Mouse (Mus musculus): Measurements from ENCODE around the gene Vmn1r233. TPM values are rescaled to one million over a fixed set of nuclear protein-coding genes. Genes with fewer than 3 reads are reported as not detected.

The Vmn1r233 gene
- polyA plus RNA-seq, 2 experiments: not detected

DNA sequence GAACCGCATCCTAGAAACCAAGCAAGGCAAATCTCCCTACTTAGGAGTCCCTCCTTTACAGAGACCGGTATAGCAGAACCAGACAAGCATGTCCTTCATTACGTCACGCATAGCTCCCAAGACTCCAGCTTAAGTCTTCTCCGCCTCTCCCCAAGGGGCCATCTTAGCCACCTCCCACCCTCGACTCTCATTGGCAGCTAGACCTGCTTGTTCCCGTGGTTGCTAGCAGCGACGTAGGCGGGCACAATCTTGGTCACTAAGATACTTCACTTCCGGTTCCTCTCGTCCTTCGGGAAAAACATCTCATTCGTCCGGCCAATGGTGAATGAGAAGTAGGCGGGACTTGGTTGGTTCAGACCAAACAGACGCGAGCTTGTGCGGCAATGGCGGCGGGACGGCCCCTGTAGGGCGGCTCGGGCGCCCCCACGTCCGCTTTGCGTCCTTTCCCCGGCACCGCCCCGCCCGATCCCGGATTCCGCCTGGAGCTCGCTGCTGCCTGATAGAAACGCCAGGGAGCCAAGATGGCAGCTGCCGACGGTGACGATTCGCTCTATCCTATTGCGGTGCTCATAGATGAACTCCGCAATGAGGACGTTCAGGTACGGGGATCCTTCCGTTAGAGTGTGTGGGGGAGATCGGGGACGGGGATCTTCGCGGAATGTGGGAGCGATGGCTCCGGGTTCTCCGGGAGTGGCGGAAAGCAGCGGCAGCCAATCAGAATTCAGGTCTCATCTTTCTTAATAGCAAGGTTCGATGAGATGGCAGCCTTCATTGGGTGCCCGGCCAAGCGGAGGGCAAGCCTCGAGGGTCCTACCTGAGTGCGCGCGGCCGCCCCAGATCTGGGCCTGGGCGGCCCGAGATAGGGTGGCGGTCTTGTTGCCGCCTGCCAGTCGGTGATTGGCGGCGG, 51.0 kb downstream of the Vmn1r233 start, which contains the start of gene Ppp2r1a:
Ppp2r1a (plus strand) TSS at position 327 of the 907 bp plus-strand sequence.
- H3K27ac ChIP-seq (replicated peaks; ENCODE audit: low read depth, low read length): peak within 1 kb of the TSS; percentile 98
- H3K4me3 ChIP-seq (replicated peaks; ENCODE audit: low read length): peak within 1 kb of the TSS; percentile 73
- H3K4me2 ChIP-seq (replicated peaks; ENCODE audit: low read depth, low read length, severe bottlenecking): peak within 1 kb of the TSS; percentile 69
- no peaks in the 10 kb centered on the region for H3K27me3 ChIP-seq (ENCODE audit: control insufficient read depth, insufficient read depth, low read length)
- H3K4me1 ChIP-seq (ENCODE audit: control insufficient read depth, insufficient read depth, low read length): peaks cover 24% of the 10 kb centered on the region
- TF ChIP-seq POLR2A (IDR thresholded peaks at IDR 0.05; ENCODE audit: borderline replicate concordance, extremely low read depth, insufficient read depth, insufficient read length): peak; percentile 86; the same call in 1 of the 2 replicates
- H3K9me3 ChIP-seq (ENCODE audit: control insufficient read depth, low read length): no peaks in the 10 kb centered on the region
- WGBS: under 1% methylated on average over 69 of the region's 69 CpGs
- DNase-seq (ENCODE audit: low spot score) (peak; percentile 100), ATAC-seq (ENCODE audit: low FRiP score, low read depth) (peak; percentile 97)
- H3K9ac ChIP-seq (ENCODE audit: low read depth, low read length, severe bottlenecking): peak within 1 kb of the TSS; percentile 87
- no peaks in the 10 kb centered on the region for H3K36me3 ChIP-seq (ENCODE audit: control insufficient read depth, insufficient read depth, low read length)

DNA sequence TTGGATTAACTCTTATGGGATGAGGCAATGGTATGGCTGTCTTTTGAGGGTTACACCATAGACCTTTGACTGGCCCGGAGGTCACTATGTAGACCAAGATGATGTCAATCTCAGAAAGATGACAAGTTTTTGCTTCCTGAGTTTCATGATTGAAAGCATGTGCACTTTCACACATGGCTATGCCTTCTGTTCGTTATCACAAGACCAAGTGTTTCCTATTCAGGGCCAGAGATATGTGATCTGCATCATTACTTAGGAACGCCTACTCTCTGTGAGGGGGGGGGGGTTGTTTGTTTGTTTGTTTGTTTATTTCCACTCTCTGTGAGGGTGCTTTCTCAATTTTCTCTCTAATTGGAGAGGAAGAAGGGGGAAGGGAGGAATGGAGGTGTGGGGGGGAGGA, 52.0 kb downstream of the Vmn1r233 start:
- no peak for ATAC-seq (ENCODE audit: low FRiP score, low read depth)

More for the DNA sequence above, 52.0 kb downstream of the Vmn1r233 start:
- 44% methylated on average over 3 of the region's 3 CpGs for WGBS
- no peaks in the 10 kb centered on the region for H3K27me3 ChIP-seq (ENCODE audit: control insufficient read depth, insufficient read depth, low read length)
- no peaks in the 10 kb centered on the region for H3K36me3 ChIP-seq (ENCODE audit: control insufficient read depth, insufficient read depth, low read length)
- peak overlapping the region; percentile 73 for H3K4me3 ChIP-seq (replicated peaks; ENCODE audit: low read length)
- H3K27ac ChIP-seq (replicated peaks; ENCODE audit: low read depth, low read length): peak overlapping the region; percentile 94
- DNase-seq (ENCODE audit: low spot score): peak; percentile 8
- H3K9me3 ChIP-seq (ENCODE audit: control insufficient read depth, low read length): no peaks in the 10 kb centered on the region
- H3K9ac ChIP-seq (ENCODE audit: low read depth, low read length, severe bottlenecking): peak overlapping the region; percentile 68
- no peak for TF ChIP-seq POLR2A (IDR thresholded peaks at IDR 0.05; ENCODE audit: borderline replicate concordance, extremely low read depth, insufficient read depth, insufficient read length)
- H3K4me2 ChIP-seq (replicated peaks; ENCODE audit: low read depth, low read length, severe bottlenecking): peak overlapping the region; percentile 69
- peaks cover 24% of the 10 kb centered on the region for H3K4me1 ChIP-seq (ENCODE audit: control insufficient read depth, insufficient read depth, low read length)

Other genes with a start within 250 kb of the Vmn1r233 start
- gene Vmn1r228, start 210.3 kb downstream of the Vmn1r233 start, polyA plus RNA-seq (2012; rRNA removed): not detected in 2 replicates
- not detected in 2 replicates for gene Vmn1r228, start 210.3 kb downstream of the Vmn1r233 start, polyA plus RNA-seq (2014; fragmentation: Nextera tagmentation; extraction: Ambion mirVana)
- not detected in 2 replicates for gene Vmn1r229, start 184.9 kb downstream of the Vmn1r233 start, polyA plus RNA-seq (2012; rRNA removed)
- gene Vmn1r229, start 184.9 kb downstream of the Vmn1r233 start, polyA plus RNA-seq (2014; fragmentation: Nextera tagmentation; extraction: Ambion mirVana): not detected in 2 replicates
- not detected in 2 replicates for gene Vmn1r230, start 156.0 kb downstream of the Vmn1r233 start, polyA plus RNA-seq (2012; rRNA removed)
- gene Vmn1r230, start 156.0 kb downstream of the Vmn1r233 start, polyA plus RNA-seq (2014; fragmentation: Nextera tagmentation; extraction: Ambion mirVana): not detected in 2 replicates
- gene Vmn1r231, start 91.4 kb downstream of the Vmn1r233 start, polyA plus RNA-seq (2012; rRNA removed): not detected in 2 replicates
- gene Vmn1r231, start 91.4 kb downstream of the Vmn1r233 start, polyA plus RNA-seq (2014; fragmentation: Nextera tagmentation; extraction: Ambion mirVana): not detected in 2 replicates
- gene Vmn1r232, start 76.8 kb downstream of the Vmn1r233 start, polyA plus RNA-seq (2012; rRNA removed): not detected in 2 replicates
- gene Vmn1r232, start 76.8 kb downstream of the Vmn1r233 start, polyA plus RNA-seq (2014; fragmentation: Nextera tagmentation; extraction: Ambion mirVana): not detected in 2 replicates
- 245 and 276 TPM in 2 replicates for gene Ppp2r1a, start 51.2 kb downstream of the Vmn1r233 start, polyA plus RNA-seq (2012; rRNA removed)
- 383 and 396 TPM in 2 replicates for gene Ppp2r1a, start 51.2 kb downstream of the Vmn1r233 start, polyA plus RNA-seq (2014; fragmentation: Nextera tagmentation; extraction: Ambion mirVana)
- 19.7 and 24.5 TPM in 2 replicates for gene Zfp160, start 12.4 kb upstream of the Vmn1r233 start, polyA plus RNA-seq (2012; rRNA removed)
- 19.0 and 19.8 TPM in 2 replicates for gene Zfp160, start 12.4 kb upstream of the Vmn1r233 start, polyA plus RNA-seq (2014; fragmentation: Nextera tagmentation; extraction: Ambion mirVana)
- gene Vmn1r234, start 229.6 kb upstream of the Vmn1r233 start, polyA plus RNA-seq (2012; rRNA removed): not detected in 2 replicates
- gene Vmn1r234, start 229.6 kb upstream of the Vmn1r233 start, polyA plus RNA-seq (2014; fragmentation: Nextera tagmentation; extraction: Ambion mirVana): not detected in 2 replicates